Mouse (Mus musculus): ENCODE results near the gene Itga9.

Gene Itga9

DNA sequence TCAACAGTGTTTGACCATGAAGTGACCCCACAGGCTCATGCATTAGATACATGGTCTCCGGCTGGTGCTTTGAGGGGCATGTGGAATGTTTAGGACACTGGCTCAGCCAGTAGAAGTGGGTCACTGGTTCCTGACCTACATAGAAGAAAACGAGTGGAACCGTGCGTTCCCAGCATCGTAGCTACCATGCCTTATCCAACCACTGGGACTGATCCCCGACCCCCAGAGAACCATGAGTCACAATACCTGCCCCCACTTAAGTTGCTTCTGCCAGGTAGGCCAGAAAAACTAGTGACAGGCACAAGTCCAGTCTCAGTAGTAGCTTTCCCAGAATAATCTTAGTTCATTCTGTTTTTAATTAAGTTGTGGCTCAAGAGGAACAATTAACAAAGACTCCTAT, 121.8 kb downstream of the Itga9 start:
- DNase-seq (ENCODE audit: low spot score) = no peak

DNA sequence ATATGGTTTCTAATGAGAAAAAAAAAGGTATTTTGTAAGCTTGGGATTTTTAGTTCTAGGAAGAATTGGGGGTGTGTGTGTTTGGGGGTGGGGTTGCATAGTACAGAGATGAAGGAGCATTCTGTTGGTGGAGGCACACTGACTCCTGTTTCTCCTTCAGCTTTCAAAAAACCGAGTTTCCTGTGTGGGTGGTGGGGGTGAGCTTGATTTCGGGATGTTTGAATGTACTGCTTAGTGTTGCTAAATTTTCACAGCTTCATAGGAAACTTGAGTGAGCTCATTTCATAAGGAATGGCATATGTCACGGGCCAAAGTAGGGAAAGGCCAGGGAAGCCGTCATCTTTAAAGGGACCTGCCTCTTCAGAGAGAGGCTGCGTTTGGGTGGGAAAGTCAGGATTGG, 122.5 kb downstream of the Itga9 start:
- DNase-seq (ENCODE audit: low spot score) = no peak

DNA sequence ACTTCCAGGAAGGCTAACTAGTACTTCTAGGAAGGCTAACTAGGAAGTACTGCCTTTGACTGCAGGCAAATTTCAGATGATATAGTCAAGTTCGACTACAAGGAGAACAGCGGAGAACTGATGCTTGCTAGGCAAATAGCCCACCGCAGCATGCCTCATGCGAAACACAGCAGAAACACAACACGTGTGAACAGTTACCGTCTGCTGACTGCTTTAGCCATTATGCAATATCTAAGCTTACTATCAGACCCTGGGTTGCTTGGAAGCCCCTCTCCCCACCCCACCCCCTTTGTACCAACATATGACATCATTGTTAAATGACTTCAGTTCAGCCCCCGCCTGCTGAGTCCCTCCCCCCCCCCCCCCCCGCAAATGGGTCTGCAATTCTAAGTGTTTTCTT, 123.7 kb downstream of the Itga9 start:
- no peak for DNase-seq (ENCODE audit: low spot score)

DNA sequence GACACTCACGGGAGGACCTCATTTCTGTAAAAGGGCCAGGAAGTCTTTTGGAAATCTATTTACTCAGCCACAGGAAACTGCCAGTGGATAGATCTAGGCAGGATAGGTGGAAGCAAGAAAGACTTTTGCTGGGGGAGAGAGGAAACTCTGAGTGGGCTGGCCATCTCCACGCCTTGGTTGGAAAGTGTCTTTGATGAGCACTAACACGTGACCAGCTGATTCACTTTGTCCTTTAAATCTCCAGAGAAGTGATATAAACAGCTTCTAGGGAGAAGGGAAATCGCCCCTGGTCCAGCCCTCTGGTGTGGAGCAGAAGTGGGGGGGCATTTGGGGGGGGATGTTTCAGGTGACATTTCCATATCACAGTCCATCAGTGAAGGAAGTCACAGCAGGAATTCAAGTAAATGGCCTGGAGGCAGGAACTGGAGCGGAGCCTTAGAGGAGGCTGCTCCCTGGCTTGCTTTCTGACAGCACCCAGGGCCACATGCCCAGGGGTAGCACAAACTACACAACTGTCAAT, 124.4 kb downstream of the Itga9 start:
- no peak for DNase-seq (ENCODE audit: low spot score)

DNA sequence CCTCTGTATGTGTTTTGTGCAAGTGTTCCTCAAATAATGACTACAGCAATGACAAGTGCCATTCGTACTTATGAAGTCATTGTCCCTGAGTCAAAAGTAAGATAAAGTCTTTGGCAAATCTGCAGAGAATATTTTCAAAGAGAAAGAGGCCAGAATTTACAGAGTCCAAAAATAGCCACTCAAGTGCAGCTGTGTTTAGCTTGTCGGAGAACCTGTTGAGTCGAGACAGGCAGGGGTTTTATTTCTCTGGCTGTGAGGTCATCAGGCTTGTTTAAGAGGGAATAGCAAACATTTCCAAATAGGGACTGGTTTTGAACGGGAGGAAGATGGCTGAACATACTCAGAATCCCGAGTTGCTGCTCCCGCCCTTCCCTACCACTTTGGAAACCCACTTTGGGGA, 125.2 kb downstream of the Itga9 start:
- no peak for DNase-seq (ENCODE audit: low spot score)

DNA sequence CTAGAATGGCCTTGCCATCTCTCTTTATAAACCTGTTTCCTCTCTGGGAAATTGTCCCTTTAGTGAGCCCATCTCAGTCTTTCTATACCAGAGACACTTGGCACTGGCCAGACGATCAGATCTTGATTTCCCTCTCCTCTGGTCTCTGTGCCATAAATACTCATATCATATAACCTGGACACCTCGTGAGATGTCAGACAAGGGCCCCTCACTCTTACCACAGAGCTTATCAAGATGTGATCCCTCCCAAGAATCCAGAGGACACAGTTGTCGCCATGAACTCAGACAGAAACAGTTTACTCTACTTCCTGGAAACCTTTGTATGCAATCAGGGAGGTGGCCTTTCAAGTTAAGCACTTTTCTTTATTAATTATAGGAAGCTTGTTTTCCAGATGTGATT, 127.1 kb downstream of the Itga9 start:
- DNase-seq (ENCODE audit: low spot score) = no peak

DNA sequence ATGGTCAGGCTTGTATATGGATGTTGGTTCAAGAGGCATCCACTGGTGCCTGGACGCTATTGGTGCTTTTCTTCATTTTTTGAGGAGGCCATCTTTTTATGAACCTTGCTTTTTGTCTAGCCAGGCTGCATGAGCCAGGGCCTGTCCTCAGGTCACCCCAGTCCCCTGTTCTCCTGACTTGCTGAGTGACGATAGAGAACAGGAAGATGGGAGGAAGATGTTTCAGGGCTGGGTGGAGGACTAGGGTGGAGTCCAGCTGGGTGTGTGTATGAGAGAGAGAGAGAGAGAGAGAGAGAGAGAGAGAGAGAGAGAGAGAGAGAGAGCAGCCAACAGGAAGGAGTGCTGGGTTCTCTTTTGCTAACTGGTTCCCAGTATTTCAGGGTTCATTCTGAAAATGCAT, 130.6 kb downstream of the Itga9 start:
- DNase-seq (ENCODE audit: low spot score) = no peak

DNA sequence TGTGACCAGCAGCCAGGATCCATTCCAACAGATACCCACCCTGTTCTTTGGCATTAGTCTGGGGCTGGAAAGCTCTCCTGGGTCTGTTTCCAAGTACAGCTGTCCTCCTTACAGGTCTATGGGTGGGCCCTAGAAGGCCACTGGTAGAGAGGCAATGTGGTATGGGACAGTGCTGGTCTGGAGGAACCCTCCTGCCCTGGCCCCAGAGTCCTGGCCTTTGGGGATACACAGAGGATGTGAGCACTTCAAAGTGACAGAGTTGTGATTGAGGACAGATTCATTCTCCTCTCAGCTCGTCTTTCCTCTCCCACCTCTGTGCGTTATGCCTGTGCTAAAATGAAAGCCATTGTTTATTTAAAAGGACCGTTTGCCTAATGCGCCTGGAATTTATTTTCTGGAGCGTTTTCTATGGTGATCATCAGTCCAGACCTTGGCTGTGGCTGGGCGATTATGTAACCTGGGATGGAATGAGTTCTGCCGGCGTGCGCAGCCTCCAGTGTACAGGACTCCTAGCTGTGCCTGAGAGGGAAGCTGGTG, 131.2 kb downstream of the Itga9 start:
- DNase-seq (ENCODE audit: low spot score) = no peak

DNA sequence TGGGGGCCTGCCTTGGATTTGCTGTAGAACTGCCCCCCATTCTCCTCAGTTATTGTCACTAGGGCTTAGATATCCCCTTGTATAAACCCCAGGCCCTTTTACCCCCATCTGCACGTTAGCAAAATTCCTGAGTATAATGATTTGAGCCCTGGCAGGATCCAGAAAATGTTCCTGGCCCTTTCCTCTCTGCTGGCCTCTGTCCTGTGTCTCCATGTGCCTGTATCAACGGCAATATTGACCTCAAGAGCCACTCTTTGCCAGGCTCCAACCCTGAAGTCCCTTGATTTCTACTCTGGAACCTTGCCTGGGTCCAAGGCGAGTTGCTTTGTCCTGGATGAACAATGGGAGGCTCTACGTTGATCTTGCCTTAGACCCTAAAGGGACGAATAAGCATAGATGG, 131.8 kb downstream of the Itga9 start:
- DNase-seq (ENCODE audit: low spot score) = no peak

DNA sequence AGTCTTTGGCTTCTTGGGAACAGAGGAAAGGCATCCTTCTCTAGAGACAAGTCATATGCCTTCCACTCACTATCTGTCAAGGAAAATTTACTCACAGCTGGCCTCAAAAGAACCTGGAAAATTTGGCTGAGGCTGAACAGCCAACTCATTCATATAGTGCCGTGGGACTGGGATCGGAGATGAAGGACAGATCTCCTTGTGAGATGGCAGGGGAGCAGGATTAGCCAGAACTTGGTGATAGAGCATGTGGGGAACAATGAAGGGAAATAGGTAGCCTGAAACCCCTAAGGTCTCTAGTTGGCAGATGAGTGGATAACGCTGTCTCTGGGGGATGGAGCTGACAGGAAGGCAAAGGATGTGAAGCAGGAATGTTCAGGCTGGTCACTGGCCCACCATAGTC, 132.6 kb downstream of the Itga9 start:
- no peak for DNase-seq (ENCODE audit: low spot score)

DNA sequence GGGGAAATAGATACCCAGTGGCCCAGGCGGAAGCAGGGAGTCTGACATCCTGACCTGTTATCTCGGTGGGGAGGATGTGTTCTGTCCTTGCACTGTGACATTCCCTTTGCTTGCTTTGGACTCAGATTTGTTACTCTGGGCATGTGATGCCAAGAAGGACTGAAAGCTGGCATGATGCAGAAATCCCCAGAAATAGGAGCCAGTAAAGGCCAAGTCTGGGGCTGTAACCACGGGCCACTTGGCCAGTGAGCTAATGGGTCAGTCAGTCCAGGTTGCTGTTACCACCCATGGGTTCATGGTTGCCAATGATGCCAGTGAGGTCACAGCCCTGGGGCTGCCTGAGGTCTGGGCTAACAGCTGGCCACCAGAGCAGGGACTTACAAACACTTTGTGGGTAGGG, 133.2 kb downstream of the Itga9 start:
- no peak for DNase-seq (ENCODE audit: low spot score)

DNA sequence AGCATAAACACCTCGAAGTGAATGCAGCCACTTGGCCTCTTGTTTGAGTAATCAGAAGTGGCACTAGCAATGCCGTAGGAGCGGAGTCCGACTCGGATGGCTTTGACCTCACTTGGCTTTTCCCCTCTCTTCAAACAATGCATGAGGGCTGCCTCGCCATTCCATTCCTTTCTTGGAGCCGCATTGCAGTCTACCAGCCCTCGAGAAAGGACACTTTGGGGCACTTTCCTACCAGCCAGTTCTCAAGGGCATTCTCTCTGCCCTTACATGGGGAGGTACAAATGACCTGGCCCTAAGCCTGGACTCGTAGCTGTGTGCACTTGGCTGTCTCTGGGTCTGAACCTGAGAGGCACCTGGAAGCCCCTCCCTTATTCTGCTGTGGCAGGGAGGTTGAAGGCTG, 134.8 kb downstream of the Itga9 start:
- DNase-seq (ENCODE audit: low spot score) = no peak

DNA sequence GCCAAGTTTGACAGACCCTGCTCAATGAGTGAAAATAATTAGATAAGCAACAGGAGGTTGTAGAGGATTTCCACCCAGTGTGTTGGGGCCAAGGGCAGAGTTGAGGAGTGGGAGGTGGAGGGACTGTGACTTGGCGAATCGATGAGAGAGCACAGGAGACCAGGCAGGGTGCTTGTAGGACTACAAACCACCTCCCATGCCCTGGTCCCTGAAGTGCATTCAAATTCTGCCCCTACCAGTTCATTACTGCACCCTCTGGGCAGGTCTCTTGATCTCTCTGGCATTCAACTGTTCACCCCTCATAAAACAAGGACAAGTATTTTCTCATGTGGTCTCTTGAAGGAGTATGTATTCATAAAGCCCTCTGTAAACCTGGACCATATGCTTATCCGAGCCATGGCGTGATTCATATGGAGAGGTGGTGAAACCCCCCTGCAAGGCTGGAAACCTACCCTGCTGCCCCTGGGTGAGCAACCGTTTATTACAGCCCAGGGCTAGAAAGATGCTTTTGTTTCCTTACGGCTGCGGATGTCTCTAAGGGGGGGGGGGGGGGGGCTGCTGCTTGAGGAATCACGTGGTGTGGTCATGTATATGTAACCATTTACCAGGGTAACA, 143.0 kb downstream of the Itga9 start:
- no peak for DNase-seq (ENCODE audit: low spot score)

DNA sequence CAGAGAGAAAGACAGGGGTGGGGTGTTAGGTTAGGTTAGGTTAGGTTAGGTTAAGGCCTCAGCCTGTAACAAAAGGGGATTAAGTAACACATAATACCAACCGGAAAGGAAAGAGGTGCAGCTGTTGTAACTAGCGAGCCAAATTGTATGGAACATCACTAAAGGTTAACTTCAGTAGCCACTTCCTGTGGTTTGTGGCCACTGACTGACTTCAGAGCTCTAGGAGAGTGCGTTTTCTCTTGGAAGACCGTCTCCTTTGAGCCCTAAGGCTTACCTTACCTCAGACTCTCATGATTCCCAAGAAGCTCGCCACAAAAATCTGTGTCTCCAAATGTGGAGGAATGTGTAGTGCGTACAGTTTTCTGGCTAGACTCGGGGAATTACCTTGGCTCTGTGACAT, 144.3 kb downstream of the Itga9 start:
- no peak for DNase-seq (ENCODE audit: low spot score)

DNA sequence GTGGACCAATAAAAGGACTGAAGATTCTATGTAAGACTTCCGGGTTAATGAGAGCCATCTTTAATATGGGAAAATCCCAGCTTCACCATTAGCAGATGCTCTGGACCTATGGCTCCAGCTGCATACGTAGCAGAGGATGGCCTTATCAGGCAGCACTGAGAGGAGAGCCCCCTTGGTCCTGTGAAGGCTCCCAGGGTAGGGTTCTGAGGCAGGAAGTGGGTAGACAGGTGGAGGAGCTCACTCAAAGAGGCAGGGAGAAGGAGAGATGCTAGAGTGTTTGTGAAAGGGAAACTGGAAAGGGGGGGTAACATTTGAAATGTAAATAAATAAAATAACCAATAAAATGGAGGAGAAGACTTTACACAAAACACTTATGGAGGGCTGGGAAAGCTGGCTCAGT, 145.9 kb downstream of the Itga9 start:
- no peak for DNase-seq (ENCODE audit: low spot score)

DNA sequence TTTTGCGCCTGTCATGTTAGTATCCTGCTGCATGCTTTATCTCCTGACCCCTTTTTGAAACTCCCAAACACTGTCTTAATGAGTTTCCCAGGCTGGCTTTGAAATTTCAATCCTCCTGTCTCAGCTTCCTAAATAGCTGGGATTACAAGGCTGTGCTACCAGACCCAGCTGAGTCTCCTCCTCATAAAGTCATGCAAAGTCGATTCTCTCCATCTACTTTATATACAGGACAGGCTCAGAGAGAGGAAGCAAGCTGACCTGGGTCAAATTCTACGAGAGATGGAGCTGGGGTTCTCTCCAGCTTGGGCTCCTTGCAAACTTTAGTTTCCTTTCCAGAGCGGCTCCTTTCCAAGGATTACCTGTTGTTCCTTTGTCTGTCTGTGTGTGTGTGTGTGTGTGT, 153.0 kb downstream of the Itga9 start:
- DNase-seq (ENCODE audit: low spot score) = no peak

DNA sequence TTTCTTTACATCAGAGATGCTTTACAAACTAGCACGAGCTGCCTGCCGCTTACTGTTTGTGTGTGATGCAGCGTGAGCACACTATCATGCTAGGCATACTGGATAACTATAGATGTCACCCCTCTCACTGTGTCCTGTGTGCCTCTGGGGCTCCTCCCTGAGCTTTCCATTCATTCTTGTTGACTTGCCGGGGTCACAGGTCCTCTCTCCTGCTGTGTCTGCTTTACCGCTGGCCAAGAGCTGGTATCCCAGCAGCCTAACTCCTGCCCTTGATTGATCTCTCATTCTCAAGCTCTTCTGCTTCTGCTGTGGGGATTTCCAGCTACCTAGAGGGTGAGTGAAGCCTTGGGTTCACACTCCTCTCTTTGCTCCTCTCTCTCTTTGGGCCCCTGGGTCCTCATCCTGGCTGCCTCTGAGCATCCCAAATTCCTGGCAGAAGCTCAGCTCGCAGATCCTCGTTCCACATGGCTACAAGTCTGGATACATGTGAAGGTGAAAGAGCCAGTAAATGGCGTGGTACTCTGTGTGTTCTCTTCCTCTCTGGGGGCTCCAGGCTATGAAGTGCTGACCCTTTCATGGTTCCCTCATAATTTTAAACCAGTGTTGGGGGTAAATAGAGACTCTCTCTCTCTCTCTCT, 155.6 kb downstream of the Itga9 start:
- DNase-seq (ENCODE audit: low spot score) = no peak

DNA sequence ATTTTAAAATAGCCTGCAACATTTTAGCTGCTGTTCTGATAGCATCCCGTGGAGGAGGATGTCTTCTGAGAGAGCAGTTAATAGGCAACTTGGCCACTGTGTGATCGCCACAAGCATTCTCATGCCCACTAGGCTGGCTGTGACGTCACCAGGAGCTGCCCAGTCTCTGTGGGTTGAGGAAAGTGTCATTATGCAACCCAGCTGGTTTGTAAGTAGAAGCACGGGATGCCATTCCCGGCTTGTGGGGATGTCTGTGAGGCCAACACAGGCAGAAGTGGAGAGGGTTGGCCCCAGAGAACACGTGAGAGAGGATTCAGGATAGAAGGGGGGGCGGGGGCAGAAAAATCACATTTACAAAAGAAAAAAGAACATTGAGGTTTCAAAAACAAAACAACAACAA, 156.3 kb downstream of the Itga9 start:
- DNase-seq (ENCODE audit: low spot score) = no peak

DNA sequence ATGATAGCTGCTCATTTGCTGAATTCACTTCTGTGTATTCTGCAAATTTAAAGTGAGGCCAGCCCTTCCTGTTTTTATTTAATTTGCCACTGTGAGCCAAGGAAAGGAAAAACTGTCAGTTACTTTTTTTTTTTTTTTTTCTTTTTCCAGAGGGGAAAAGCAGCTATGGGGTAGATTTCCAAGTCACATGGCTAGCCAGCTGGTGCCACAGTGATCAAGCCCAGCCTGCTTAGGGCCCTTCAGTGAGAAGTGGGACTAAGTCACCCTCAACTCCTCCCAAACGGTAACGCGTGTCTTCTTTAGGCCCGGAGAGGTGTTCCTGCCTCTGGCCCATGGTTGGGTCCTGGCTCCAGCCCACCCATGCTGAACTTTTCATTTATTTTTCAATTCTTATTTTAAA, 156.7 kb downstream of the Itga9 start:
- DNase-seq (ENCODE audit: low spot score) = no peak

DNA sequence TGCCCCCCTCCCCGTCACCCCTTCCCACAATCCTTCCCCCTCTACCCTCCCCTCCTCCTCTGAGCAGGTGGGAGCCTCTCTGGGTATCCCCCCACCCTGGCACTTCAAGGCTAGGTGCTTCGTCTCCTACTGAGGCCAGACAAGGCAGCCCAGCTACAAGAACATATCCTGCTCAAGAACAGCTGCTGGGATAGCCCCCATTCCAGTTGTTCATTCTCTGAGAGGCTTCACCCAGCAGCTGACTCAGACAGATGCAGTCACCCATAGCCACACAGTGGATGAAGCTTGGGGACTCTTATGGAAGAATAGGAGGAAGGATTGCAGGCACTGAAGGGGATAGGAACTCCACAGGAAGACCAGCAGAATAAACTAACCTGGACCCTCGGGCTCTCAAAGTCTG, 157.2 kb downstream of the Itga9 start:
- no peak for DNase-seq (ENCODE audit: low spot score)

DNA sequence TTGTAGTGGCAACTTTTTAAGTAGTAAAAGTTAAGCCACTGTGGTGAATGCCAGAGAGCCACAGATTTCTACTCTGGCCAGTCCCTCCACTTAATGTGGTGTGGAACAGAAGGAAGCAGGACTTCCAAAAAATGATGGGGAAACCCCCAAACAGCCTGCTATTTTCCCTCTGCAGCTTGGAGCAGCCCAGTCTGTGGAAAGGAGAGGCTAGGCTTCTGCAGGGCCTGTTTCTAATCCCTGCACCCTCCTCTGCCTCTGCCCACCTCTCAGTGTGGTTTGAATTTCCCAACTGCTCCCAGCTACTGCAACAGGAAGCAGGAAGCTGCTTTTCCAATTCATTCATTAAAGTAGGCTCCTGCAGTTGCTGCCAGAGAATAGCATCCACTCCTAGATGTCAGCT, 158.6 kb downstream of the Itga9 start:
- no peak for DNase-seq (ENCODE audit: low spot score)

DNA sequence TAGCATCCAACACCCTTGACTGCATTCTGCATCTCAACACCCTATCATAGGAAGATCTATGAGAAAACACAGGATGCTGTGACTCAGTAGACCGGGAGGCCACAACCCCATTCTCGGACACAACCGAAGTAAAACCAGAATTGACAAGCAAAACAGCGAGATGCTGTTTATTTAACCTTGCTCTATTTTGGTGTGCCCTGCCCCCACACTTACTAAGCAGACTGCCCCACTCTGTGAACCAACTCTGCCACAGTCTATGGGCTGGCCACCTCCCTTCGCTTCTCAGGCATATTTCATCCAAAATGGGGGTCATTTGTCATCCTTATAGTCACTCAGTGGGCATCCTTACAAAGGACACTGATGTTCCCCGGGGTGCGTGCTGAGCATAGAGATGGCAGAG, 160.5 kb downstream of the Itga9 start:
- DNase-seq (ENCODE audit: low spot score) = no peak

DNA sequence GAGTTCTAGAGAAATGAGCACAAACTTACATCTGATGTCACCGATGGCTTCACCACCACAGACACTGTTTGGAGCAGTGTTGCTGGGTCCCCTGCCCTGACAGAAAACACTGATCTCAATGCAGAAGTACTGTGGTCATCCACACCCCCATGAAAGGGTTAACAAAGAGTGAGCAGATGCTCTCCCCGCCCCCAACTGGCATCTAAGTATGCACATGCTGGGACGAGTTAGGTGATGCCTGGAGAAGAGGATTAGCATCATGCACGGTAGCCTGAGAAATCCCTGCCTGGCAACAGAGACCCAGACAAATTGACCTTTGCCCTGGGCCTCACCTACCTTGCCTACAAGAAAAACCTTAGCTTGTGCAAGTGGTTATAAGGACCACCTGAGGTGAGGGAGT, 162.1 kb downstream of the Itga9 start:
- DNase-seq (ENCODE audit: low spot score) = no peak

DNA sequence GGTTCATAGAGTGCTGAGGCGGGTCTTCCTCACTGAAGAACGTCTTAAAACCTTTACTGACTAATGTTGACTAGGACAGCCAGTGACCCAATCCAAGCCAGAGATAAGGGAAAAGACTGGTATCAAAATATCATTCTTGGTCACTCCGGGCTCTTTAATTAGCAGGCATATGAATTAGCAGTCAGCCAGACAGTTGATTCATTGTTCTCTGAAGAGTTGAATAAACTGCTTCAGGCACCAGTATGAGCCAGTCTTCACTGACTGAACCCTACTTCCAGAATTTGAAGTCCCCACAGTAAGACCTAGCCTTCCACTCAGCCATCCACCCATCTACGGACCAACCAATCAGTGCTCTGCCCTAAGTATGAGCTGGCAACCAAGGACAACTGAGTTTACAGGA, 163.9 kb downstream of the Itga9 start:
- DNase-seq (ENCODE audit: low spot score) = no peak
